Mouse (Mus musculus) lung, adult 2 months (tissue): Measurements from ENCODE around the gene Hist1h2ad. TPM values are rescaled to one million over a fixed set of nuclear protein-coding genes. Genes with fewer than 3 reads are reported as not detected.
"Not testable (repeated sequence)": the region's sequence is repeated elsewhere in the genome, so short reads cannot be mapped to it uniquely, and the experiment has no call there.

ENCODE experiments used
- DNase-seq: peaks from one replicate; pipeline ENCODE4 v3.0.0; 2022
- H3K4me1 ChIP-seq: fragments of 200-500 bp; 2 replicates; pipeline ENCODE4 v1.6.1; 2011; ENCODE audit warnings: low read length; ENCODE audit not compliant: control insufficient read depth, insufficient read depth
- H3K4me3 ChIP-seq: fragments of 200-500 bp; replicated peaks from 2 replicates; pipeline ENCODE3; 2011; ENCODE audit warnings: low read depth, mild to moderate bottlenecking, control low read depth, low read length; ENCODE audit errors: extremely low read depth
- CTCF ChIP-seq: fragments of 200-500 bp; IDR thresholded peaks from 2 replicates; pipeline ENCODE4 v1.5.1; 2011; ENCODE audit warnings: mild to moderate bottlenecking, low read length, control low read depth; ENCODE audit not compliant: insufficient read depth
- POLR2A ChIP-seq: fragments of 200-500 bp; IDR thresholded peaks from 2 replicates; pipeline ENCODE4 v1.6.1; 2011; ENCODE audit warnings: low read depth, mild to moderate bottlenecking, control low read depth, low read length, borderline replicate concordance; ENCODE audit errors: extremely low read depth
- WGBS: fragments of 180-500 bp; shearing (Covaris S2); methylation state at CpG from one replicate; pipeline ENCODE4 v1.1.7; 2018; 5-methylcytosine and 5-hydroxymethylcytosine counted together
- polyA plus RNA-seq: library from polyadenylated mRNA; depleted of rRNA; stranded (reverse); fragments of >200 nt; gene quantifications from 2 replicates; pipeline ENCODE4 v1.2.3, GENCODE M21; 2012

Gene Hist1h2ad
- polyA plus RNA-seq, 1 experiment: 1.2 TPM

- WGBS: 19% methylated on average over 9 of the region's 9 CpGs
Measured at GRCm38 (mm10) chr13:23532262-23533075, 41.7 kb upstream of the Hist1h2ad start.

GRCm38 (mm10) chr13:23533560-23534367, 40.4 kb upstream of the Hist1h2ad start, which contains the start of gene Hist1h2af:
TSS of gene Hist1h2af (plus strand) at chr13:23533906.
- under 1% methylated on average over 28 of the region's 53 CpGs for WGBS
- DNase-seq: peak; percentile 34
- H3K4me1 ChIP-seq, H3K4me3 ChIP-seq: not testable (repeated sequence)

More at GRCm38 (mm10) chr13:23532262-23533075, 41.7 kb upstream of the Hist1h2ad start:
- TF ChIP-seq CTCF (no peak), POLR2A (no peak)
- no peak overlapping the region for H3K4me3 ChIP-seq
- peaks cover 2% of the 10 kb centered on the region for H3K4me1 ChIP-seq
- no peak for DNase-seq

GRCm38 (mm10) chr13:23534368-23535131, 39.6 kb upstream of the Hist1h2ad start:
- no peak for DNase-seq
- under 1% methylated on average over 15 of the region's 15 CpGs for WGBS

GRCm38 (mm10) chr13:23535137-23536075, 38.8 kb upstream of the Hist1h2ad start, which contains the start of gene Hist1h3g:
TSS of gene Hist1h3g (plus strand) at chr13:23535422.
- H3K4me1 ChIP-seq: not testable (repeated sequence)
- peak; percentile 78 for DNase-seq
- peak within 1 kb of the TSS; percentile 59 for H3K4me3 ChIP-seq
- 1% methylated on average over 49 of the region's 62 CpGs for WGBS

More at GRCm38 (mm10) chr13:23534368-23535131, 39.6 kb upstream of the Hist1h2ad start:
- H3K4me3 ChIP-seq: peak overlapping the region; percentile 13
- no peak for TF ChIP-seq POLR2A
- TF ChIP-seq CTCF: no peak
- peaks cover 2% of the 10 kb centered on the region for H3K4me1 ChIP-seq

- TF ChIP-seq CTCF (no peak), POLR2A (no peak)
- no peak for DNase-seq
- 17% methylated on average over 7 of the region's 7 CpGs for WGBS
- Histone ChIP-seq H3K4me3 (no peak overlapping the region), H3K4me1 (peaks cover 2% of the 10 kb centered on the region; the same call in 1 of the 2 replicates)
Measured at GRCm38 (mm10) chr13:23536076-23536822, 37.9 kb upstream of the Hist1h2ad start.

GRCm38 (mm10) chr13:23537006-23537710, 37.0 kb upstream of the Hist1h2ad start:
- 64% methylated on average over 3 of the region's 3 CpGs for WGBS
- Histone ChIP-seq H3K4me3 (no peak overlapping the region), H3K4me1 (peaks cover 2% of the 10 kb centered on the region; the same call in 1 of the 2 replicates)
- DNase-seq: no peak
- TF ChIP-seq POLR2A: no peak
- no peak for TF ChIP-seq CTCF

- no peak for TF ChIP-seq CTCF
- no peak for TF ChIP-seq POLR2A
- DNase-seq: no peak
- 81% methylated on average over 5 of the region's 5 CpGs for WGBS
- H3K4me1 ChIP-seq: peaks cover 2% of the 10 kb centered on the region; the same call in 1 of the 2 replicates
- no peak overlapping the region for H3K4me3 ChIP-seq
Measured at GRCm38 (mm10) chr13:23538249-23538648, 35.9 kb upstream of the Hist1h2ad start.

- H3K4me1 ChIP-seq, DNase-seq, H3K4me3 ChIP-seq: not testable (repeated sequence)
- WGBS: 58% methylated on average over 1 of the region's 1 CpGs
Measured at GRCm38 (mm10) chr13:23539821-23540220, 34.4 kb upstream of the Hist1h2ad start.
